Mouse (Mus musculus) heart, embryonic 15.5 days (tissue): ENCODE data around the gene Dyrk1a. TPM values are rescaled to one million over a fixed set of nuclear protein-coding genes. Genes with fewer than 3 reads are reported as not detected.

Experiments used
- ATAC-seq: fragments of 200-750 bp; cut with Nextera tagmentation; replicated peaks from 2 replicates; pipeline ENCODE4 v1.8.0; 2017; ENCODE audit warnings: low read depth, moderate TSS enrichment; ENCODE audit not compliant: insufficient number of reproducible peaks, insufficient read depth, low FRiP score
- H3K27ac ChIP-seq: fragments of 300-500 bp; sonication (generic); 2 replicates; pipeline ENCODE4 v1.5.1; 2015; ENCODE audit warnings: mild to moderate bottlenecking, inconsistent platforms
- H3K27me3 ChIP-seq: fragments of 300-500 bp; sonication (generic); 2 replicates; pipeline ENCODE4 v1.6.1; 2015; ENCODE audit warnings: inconsistent platforms
- H3K36me3 ChIP-seq: fragments of 300-500 bp; sonication (generic); 2 replicates; pipeline ENCODE4 v1.6.1; 2015; ENCODE audit warnings: mild to moderate bottlenecking, inconsistent platforms
- H3K4me1 ChIP-seq: fragments of 300-500 bp; sonication (generic); replicated peaks from 2 replicates; pipeline ENCODE4 v1.6.1; 2015; ENCODE audit warnings: inconsistent platforms
- H3K4me2 ChIP-seq: fragments of 300-500 bp; sonication (generic); 2 replicates; pipeline ENCODE4 v1.6.1; 2015; ENCODE audit warnings: inconsistent platforms, mild to moderate bottlenecking, moderate library complexity
- H3K4me3 ChIP-seq: fragments of 300-500 bp; sonication (generic); 2 replicates; pipeline ENCODE4 v1.5.1; 2015; ENCODE audit warnings: mild to moderate bottlenecking, inconsistent platforms
- H3K9ac ChIP-seq: fragments of 300-500 bp; sonication (generic); 2 replicates; pipeline ENCODE4 v1.6.1; 2015; ENCODE audit warnings: mild to moderate bottlenecking, inconsistent platforms
- H3K9me3 ChIP-seq: fragments of 300-500 bp; sonication (generic); replicated peaks from 2 replicates; pipeline ENCODE4 v1.6.1; 2016; ENCODE audit warnings: inconsistent platforms
- WGBS: fragments of 180-500 bp; shearing (Covaris S2); methylation state at CpG from one replicate; pipeline ENCODE4 v1.1.7; 2015; ENCODE audit warnings: mixed read lengths; 5-methylcytosine and 5-hydroxymethylcytosine counted together
- polyA plus RNA-seq: library from polyadenylated mRNA; unstranded; fragments of >200 nt; fragmentation: Nextera tagmentation; extraction: Ambion mirVana; gene quantifications from 2 replicates; pipeline ENCODE4 v1.2.1, GENCODE M21; 2015

Gene Dyrk1a
- polyA plus RNA-seq, 1 experiment from 2014 or later = 7.1 TPM

DNA sequence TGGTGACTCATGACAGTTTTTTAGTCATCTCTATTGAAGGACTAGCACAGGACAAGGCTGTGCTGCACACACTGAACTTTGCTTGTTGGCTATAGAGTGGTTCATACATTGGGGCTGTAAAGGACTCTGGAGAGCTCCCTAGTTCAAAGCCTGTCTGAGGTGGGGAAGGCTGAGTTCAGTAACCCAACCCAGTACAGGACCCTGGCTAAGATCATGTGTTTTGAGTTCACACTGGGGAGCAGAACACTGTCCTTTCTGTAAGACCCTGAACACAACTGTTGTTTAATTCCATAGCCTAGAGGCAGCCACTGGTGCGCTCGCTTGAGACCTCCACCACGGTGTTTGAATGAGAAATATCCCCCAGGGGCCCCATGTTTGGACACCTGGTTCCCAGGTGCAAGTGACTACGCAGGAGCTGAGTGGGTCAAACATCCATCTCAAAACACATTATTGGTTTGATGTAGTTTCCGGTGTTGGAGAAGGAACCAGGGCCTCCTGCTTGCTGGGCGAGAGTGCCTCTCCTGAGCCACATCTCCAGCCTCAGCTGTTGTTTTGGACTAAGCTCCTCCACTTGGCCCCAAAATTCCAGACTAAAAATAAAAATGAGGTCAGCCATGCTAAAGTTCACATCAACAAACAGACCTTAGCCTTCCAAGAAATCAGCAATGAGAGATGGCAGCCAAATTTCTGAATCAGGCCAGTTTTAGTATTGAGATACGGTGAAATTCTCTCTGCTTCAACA is 33.2 kb upstream of the Dyrk1a start:
- no peak overlapping the region for H3K4me3 ChIP-seq
- ATAC-seq = no peak

DNA sequence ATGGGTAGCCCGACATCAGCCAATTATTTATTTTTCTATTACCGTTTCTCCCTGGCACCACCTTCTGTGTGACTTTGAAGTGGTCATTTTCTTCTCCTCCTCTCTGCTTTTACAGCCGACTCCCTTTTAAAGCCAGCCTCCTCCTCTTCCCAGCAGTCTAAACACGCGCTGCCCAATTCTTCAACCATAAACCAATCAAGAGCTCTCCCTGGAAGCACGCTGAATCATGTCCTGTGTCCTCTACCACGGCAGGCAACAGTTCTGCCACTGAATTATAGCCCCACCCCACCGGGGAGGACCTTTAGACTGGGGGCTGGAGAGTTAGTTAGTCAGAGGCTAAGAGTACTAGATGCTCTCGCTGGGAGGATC is 32.7 kb upstream of the Dyrk1a start:
- Histone ChIP-seq H3K9me3 (no peaks in the 10 kb centered on the region), H3K27me3 (no peaks in the 10 kb centered on the region), H3K9ac (no peak overlapping the region), H3K4me1 (peaks cover 18% of the 10 kb centered on the region), H3K4me3 (no peak overlapping the region), H3K36me3 (no peaks in the 10 kb centered on the region), H3K27ac (peak overlapping the region; percentile 39), H3K4me2 (no peak overlapping the region)
- 0 out of 2 replicates have a peak, but pooled peaks have one; percentile 35 for ATAC-seq
- 50% methylated on average over 9 of the region's 9 CpGs for WGBS

More for the DNA sequence above, 33.2 kb upstream of the Dyrk1a start:
- Histone ChIP-seq H3K4me2 (no peak overlapping the region), H3K9me3 (no peaks in the 10 kb centered on the region), H3K27me3 (no peaks in the 10 kb centered on the region), H3K36me3 (no peaks in the 10 kb centered on the region), H3K4me1 (peaks cover 18% of the 10 kb centered on the region), H3K9ac (0 out of 2 replicates have a peak overlapping the region, but pooled peaks have one; percentile 6), H3K27ac (peak overlapping the region; percentile 39)
- 64% methylated on average over 7 of the region's 7 CpGs for WGBS

DNA sequence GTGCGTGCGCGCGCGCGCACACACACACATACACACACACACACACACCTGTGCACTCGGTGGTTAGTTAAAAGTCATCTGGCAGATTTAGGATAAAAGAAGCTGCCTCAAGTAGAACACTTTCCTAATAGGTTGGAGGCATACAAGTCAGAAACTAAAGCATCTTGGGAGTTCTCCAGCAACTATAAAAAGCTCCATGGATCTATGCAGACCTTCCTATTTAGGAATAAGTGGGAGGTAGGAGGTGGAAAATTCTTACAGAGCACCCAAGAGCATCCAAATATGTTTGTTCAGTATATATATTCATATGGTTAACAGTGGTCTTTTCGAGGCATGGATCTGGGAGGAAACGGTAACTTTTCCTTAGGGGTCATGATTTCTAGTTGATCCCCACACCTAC is 29.7 kb upstream of the Dyrk1a start:
- H3K27me3 ChIP-seq = no peaks in the 10 kb centered on the region

DNA sequence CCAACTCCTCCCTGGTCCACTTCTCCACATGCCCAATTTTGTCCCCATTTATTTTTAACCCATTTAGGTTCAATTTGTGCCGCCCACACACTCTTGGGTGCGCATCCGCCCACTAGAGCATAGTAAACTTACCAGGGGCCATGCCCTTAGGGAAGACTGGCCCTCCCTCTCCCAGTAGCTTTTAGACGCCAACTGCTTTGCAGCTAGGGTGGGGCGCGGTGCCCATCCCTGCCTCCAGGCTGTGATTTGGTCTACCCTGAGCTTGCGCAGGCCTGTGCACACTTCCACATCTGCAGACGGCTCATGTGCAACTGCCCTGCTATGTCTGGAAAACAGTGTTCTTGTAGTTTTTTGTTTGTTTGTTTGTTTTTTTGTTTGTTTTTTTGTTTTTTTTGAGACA is 26.9 kb upstream of the Dyrk1a start:
- H3K4me1 ChIP-seq = peaks cover 17% of the 10 kb centered on the region
- ATAC-seq = no peak
- H3K9me3 ChIP-seq = no peaks in the 10 kb centered on the region
- no peak overlapping the region for H3K27ac ChIP-seq
- H3K4me3 ChIP-seq = no peak overlapping the region
- no peaks in the 10 kb centered on the region for H3K27me3 ChIP-seq
- no peak overlapping the region for H3K9ac ChIP-seq
- no peak overlapping the region for H3K4me2 ChIP-seq
- WGBS = 92% methylated on average over 8 of the region's 8 CpGs
- no peaks in the 10 kb centered on the region for H3K36me3 ChIP-seq

More for the DNA sequence above, 29.7 kb upstream of the Dyrk1a start:
- Histone ChIP-seq H3K9ac (no peak overlapping the region), H3K27ac (no peak overlapping the region), H3K9me3 (no peaks in the 10 kb centered on the region), H3K4me3 (no peak overlapping the region), H3K4me2 (no peak overlapping the region), H3K36me3 (no peaks in the 10 kb centered on the region), H3K4me1 (peaks cover 27% of the 10 kb centered on the region)
- WGBS = 96% methylated on average over 9 of the region's 9 CpGs
- ATAC-seq = no peak

DNA sequence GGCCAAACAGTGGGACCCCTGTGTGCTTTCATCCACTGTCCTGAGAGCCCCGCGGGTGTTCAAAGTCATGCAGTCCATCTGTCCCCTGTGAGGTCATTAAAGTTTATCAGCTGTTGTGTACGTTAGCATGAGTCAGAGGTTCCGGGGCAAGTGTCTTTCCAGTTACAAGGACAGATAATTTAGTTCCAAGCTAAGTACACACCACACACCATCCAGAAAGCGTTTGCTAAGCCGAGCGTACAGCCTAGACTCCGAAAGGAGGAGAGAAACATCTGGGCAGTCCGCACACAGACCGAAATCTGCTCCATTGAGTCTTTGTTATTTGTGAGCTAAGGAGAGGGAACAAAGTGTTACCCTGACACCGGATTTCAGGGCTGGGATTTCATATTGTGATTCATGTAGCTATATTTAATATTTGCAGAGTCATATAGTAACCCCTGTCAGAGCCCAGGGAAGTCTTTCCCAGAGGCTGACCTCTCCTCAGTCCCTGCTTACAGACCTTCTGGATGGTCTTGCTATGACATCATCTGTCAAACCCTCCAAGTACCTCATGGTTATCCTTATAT is 25.2 kb upstream of the Dyrk1a start:
- Histone ChIP-seq H3K9me3 (no peaks in the 10 kb centered on the region), H3K4me1 (peaks cover 17% of the 10 kb centered on the region), H3K4me3 (no peak overlapping the region), H3K27me3 (no peaks in the 10 kb centered on the region), H3K4me2 (peak overlapping the region; percentile 36), H3K36me3 (no peaks in the 10 kb centered on the region), H3K27ac (peak overlapping the region; percentile 73), H3K9ac (no peak overlapping the region)
- WGBS = 23% methylated on average over 11 of the region's 11 CpGs
- peak; percentile 67 for ATAC-seq

DNA sequence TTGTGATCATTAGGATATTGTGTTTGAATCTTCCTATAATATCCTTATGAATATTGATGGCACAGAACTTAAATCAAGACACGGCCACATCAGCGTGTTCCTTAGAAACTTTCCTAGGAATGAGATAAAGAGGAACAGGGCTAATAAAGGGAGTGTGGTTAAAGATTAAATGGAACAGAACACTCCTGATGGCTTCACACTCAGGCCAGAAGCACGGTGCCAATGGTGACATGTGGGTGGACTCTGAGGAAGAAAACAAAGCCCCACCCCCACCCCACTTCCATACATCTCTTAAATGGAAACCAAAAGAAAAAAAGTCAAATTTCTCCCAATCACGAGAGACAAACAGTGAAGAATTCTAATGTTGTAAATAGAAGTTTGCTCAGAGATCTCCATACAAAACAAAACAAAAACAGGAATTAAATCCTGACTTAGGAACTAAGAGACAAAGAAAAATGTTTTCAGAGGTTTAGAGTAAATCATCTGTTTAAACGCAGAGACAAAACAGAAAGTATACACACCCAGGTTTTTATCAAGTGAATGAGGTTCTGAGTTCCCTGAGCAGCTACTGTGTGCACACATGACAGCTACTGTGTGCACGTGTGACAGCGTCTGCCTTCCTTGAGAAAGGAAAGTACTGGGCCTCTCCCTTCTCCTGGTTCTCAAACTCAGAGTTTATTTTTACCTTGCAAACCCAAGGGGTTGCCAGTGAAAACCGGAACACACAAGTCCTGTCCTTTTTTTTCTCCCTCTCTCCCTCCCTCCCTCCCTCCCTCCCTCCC is 23.8 kb upstream of the Dyrk1a start:
- no peak overlapping the region for H3K4me3 ChIP-seq
- peaks cover 17% of the 10 kb centered on the region for H3K4me1 ChIP-seq
- no peak overlapping the region for H3K27ac ChIP-seq
- no peaks in the 10 kb centered on the region for H3K9me3 ChIP-seq
- no peak overlapping the region for H3K4me2 ChIP-seq
- H3K27me3 ChIP-seq = no peaks in the 10 kb centered on the region
- WGBS = 54% methylated on average over 8 of the region's 8 CpGs
- no peaks in the 10 kb centered on the region for H3K36me3 ChIP-seq
- H3K9ac ChIP-seq = no peak overlapping the region
- ATAC-seq = no peak

DNA sequence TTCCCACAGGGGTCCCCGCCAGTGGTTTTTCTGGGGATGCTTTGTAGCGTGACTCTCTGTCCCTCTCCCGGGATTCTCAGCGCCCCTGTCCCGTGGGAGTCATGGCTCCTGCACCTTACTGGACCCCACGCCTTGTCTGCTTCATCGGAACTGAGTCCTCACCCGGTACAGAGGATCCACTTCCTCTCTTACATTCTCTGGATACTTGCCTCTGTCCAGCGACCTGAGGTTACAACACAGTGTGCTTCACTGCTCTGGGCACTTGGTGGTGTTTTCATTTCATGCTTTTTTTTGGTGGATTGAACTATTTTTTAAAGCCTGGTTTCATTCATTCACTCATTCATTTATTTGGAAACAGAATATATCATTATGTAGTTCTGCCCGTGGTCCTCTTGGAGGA is 20.0 kb upstream of the Dyrk1a start:
- H3K9me3 ChIP-seq = no peaks in the 10 kb centered on the region
- no peaks in the 10 kb centered on the region for H3K36me3 ChIP-seq
- WGBS = 53% methylated on average over 10 of the region's 10 CpGs
- no peaks in the 10 kb centered on the region for H3K27me3 ChIP-seq
- peaks cover 13% of the 10 kb centered on the region for H3K4me1 ChIP-seq
- no peak for ATAC-seq
- no peak overlapping the region for H3K4me3 ChIP-seq
- H3K4me2 ChIP-seq = no peak overlapping the region
- no peak overlapping the region for H3K9ac ChIP-seq
- no peak overlapping the region for H3K27ac ChIP-seq

DNA sequence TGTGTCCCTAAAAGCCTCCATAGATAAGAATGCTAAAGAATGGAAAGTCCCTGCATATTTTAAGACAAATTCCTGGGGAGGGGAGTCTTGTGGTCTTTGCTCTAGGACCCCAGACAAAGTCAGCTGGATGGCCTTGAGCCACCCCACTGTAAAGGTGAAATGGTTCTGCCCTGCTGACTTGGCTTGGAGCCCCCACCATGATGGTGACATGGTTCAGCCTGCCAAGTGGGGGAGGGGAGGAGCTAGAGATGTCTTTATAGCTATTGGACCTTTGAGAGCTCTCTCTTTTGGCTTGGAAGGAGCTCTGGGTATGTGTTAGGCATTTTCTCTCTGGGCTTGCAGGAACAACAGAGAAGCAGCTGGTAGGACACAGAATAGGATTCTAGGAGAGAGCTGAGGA is 17.9 kb upstream of the Dyrk1a start:
- no peak overlapping the region for H3K4me2 ChIP-seq
- H3K4me3 ChIP-seq = no peak overlapping the region
- ATAC-seq = no peak

DNA sequence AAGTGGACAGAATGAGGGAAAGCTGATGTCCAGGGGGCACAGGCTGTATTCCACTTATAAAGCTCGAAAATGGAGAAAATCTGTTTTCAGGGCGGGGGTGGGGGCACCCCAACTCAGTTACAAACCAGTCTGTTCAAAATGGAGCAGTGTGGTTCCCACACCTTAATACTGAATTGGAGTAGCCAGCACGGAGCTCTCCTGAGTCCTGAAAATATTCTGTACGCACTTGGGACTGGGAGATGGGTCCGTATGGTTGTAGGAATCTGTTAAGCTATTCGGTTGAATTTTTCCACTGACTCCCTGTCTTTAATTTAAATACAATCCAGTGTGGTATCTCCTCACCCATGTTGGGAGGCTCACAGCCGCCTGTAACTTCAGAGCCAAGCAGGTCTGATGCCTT is 14.5 kb upstream of the Dyrk1a start:
- Histone ChIP-seq H3K27ac (no peak overlapping the region), H3K9ac (no peak overlapping the region), H3K27me3 (no peaks in the 10 kb centered on the region), H3K4me1 (peaks cover 20% of the 10 kb centered on the region), H3K4me2 (no peak overlapping the region), H3K36me3 (no peaks in the 10 kb centered on the region), H3K4me3 (no peak overlapping the region), H3K9me3 (no peaks in the 10 kb centered on the region)
- WGBS = 56% methylated on average over 7 of the region's 7 CpGs
- no peak for ATAC-seq

More for the DNA sequence above, 17.9 kb upstream of the Dyrk1a start:
- Histone ChIP-seq H3K27me3 (no peaks in the 10 kb centered on the region), H3K9ac (no peak overlapping the region), H3K9me3 (no peaks in the 10 kb centered on the region), H3K36me3 (no peaks in the 10 kb centered on the region), H3K4me1 (peaks cover 6% of the 10 kb centered on the region), H3K27ac (no peak overlapping the region)

DNA sequence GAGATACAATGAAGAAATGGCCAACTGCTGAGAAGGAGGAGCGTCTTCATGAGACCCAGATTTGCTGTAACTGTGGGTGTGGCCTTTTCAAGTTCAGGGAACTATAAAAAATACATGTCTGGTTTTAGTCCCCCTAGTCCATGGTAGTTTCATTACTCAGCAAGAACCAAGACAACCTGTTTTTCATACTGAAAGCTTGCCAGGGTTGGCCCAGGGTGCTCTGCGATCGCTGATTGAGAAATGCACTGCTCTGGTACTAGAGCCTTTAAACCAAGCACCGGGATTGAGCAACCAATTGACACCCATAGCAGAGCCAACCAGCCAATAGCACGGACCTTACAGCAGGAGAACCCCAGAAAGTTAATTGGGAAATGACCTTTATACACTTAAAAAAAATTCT is 13.6 kb upstream of the Dyrk1a start:
- no peak for ATAC-seq
- Histone ChIP-seq H3K4me3 (no peak overlapping the region), H3K27me3 (no peaks in the 10 kb centered on the region), H3K4me1 (peaks cover 26% of the 10 kb centered on the region), H3K4me2 (no peak overlapping the region), H3K27ac (no peak overlapping the region), H3K9ac (no peak overlapping the region), H3K36me3 (no peaks in the 10 kb centered on the region), H3K9me3 (no peaks in the 10 kb centered on the region)
- 81% methylated on average over 5 of the region's 5 CpGs for WGBS

DNA sequence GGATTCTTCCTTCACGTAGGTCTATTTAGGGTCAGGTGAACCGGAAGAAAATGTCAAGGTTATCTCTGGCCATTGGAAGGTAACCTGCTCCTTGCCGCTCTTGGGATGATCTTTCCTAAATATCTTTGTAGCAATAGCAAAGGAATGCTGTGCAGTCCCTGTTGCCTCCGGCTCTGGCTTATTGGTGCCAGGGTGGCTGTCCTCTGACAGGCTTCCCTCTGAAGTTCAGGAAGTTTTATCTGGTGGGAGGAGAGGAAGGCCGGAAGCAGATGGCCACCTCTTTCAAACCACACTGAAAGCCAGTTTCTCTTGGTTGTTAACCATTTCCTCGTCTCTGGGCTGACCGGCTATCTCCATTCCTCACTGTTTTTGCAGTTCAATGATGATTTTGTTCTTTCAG is 10.5 kb upstream of the Dyrk1a start:
- Histone ChIP-seq H3K4me1 (peaks cover 22% of the 10 kb centered on the region), H3K9ac (no peak overlapping the region), H3K4me3 (peak overlapping the region; percentile 13; the same call in 1 of the 2 replicates), H3K4me2 (peak overlapping the region; percentile 43), H3K36me3 (no peaks in the 10 kb centered on the region), H3K9me3 (no peaks in the 10 kb centered on the region), H3K27me3 (no peaks in the 10 kb centered on the region), H3K27ac (peak overlapping the region; percentile 78)
- no peak for ATAC-seq
- WGBS = 22% methylated on average over 7 of the region's 7 CpGs
